Mouse (Mus musculus): ENCODE results near the gene Stab2. TPM values are rescaled to one million over a fixed set of nuclear protein-coding genes. Genes with fewer than 3 reads are reported as not detected.

The Stab2 gene
- polyA plus RNA-seq, 1 experiment from 2014 or later = 0.17 TPM

DNA sequence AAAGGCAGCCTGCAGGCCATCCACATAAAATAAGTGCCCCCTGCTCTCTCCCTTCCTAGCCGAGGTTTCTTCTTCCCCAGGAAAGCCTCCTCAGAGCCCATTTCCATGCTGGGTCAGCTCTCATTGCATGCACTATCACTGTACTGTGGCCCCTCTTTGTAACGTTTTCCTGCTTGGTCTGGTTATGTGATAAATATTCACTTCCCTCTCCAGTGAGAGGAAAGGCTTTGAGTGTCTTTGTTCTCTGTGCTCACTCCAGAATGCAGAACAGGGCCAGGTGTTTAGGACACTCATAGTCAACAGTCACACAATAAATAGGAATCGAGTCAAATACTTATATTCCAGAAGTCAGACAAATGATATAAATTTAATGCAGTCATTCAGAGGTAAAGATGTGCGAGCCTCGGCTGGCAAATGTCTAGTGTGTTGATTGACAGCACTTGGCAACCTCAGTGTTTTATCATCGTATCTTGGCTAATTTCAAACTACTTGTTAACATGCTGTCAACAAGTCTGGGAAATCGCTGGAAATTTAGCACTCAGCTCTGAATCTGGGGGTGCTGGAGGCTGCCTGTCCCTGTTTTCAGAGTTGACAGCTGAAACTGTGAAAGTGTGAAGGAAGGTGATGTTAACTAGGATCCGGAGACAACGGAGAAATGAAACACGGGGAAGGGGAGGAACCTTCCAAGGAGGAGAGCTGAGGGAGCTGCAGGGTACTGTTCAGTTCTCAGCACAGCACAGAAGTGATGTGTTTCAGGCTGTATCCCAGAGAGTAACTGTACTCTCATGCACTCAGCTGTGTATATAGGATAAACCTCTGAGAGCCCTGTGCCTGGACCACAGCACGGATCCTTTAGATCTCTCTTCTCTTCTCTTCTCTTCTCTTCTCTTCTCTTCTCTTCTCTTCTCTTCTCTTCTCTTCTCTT, 46.0 kb downstream of the Stab2 start:
- H3K36me3 ChIP-seq (ENCODE audit: control insufficient read depth, insufficient read depth, low read length) = no peaks in the 10 kb centered on the region
- H3K4me3 ChIP-seq (ENCODE audit: low read depth, low read length) = no peak overlapping the region
- TF ChIP-seq CTCF (IDR thresholded peaks at IDR 0.05; ENCODE audit: low read depth) (no peak), EP300 (optimal IDR thresholded peaks at IDR 0.05) (no peak)
- H3K9ac ChIP-seq (ENCODE audit: low read length) = no peak overlapping the region
- H3K9me3 ChIP-seq (ENCODE audit: control insufficient read depth, low read length) = no peaks in the 10 kb centered on the region
- no peak for ATAC-seq (ENCODE audit: low FRiP score, low TSS enrichment)
- H3K27ac ChIP-seq (replicated peaks) = no peak overlapping the region
- WGBS = 59% methylated on average over 11 of the region's 11 CpGs
- H3K27me3 ChIP-seq (ENCODE audit: control insufficient read depth, insufficient read depth, low read length) = no peaks in the 10 kb centered on the region
- no peak overlapping the region for H3K4me2 ChIP-seq (replicated peaks; ENCODE audit: low read depth)
- H3K4me1 ChIP-seq (replicated peaks; ENCODE audit: control insufficient read depth, insufficient read depth) = no peaks in the 10 kb centered on the region
- DNase-seq (ENCODE audit: low spot score) = no peak

GRCm38 (mm10) chr10:86955299-86955698, 52.5 kb downstream of the Stab2 start:
- no peak overlapping the region for H3K9ac ChIP-seq (ENCODE audit: low read length)
- no peaks in the 10 kb centered on the region for H3K9me3 ChIP-seq (ENCODE audit: control insufficient read depth, low read length)
- TF ChIP-seq EP300 (optimal IDR thresholded peaks at IDR 0.05) (no peak), CTCF (IDR thresholded peaks at IDR 0.05; ENCODE audit: low read depth) (no peak)
- H3K4me3 ChIP-seq (ENCODE audit: low read depth, low read length) = no peak overlapping the region
- no peaks in the 10 kb centered on the region for H3K4me1 ChIP-seq (replicated peaks; ENCODE audit: control insufficient read depth, insufficient read depth)
- WGBS = 91% methylated on average over 3 of the region's 3 CpGs
- ATAC-seq (ENCODE audit: low FRiP score, low TSS enrichment) (no peak), DNase-seq (ENCODE audit: low spot score) (no peak)
- H3K27me3 ChIP-seq (ENCODE audit: control insufficient read depth, insufficient read depth, low read length) = no peaks in the 10 kb centered on the region
- no peak overlapping the region for H3K4me2 ChIP-seq (replicated peaks; ENCODE audit: low read depth)
- H3K27ac ChIP-seq (replicated peaks) = no peak overlapping the region
- H3K36me3 ChIP-seq (ENCODE audit: control insufficient read depth, insufficient read depth, low read length) = no peaks in the 10 kb centered on the region

- no peak for DNase-seq (ENCODE audit: low spot score)
- no peaks in the 10 kb centered on the region for H3K4me1 ChIP-seq (replicated peaks; ENCODE audit: control insufficient read depth, insufficient read depth)
- H3K9me3 ChIP-seq (ENCODE audit: control insufficient read depth, low read length) = no peaks in the 10 kb centered on the region
- TF ChIP-seq EP300 (optimal IDR thresholded peaks at IDR 0.05) (no peak), CTCF (IDR thresholded peaks at IDR 0.05; ENCODE audit: low read depth) (peak; percentile 29; the same call in 1 of the 2 replicates)
- no peak for ATAC-seq (ENCODE audit: low FRiP score, low TSS enrichment)
- no peak overlapping the region for H3K4me3 ChIP-seq (ENCODE audit: low read depth, low read length)
- no peaks in the 10 kb centered on the region for H3K36me3 ChIP-seq (ENCODE audit: control insufficient read depth, insufficient read depth, low read length)
- H3K4me2 ChIP-seq (replicated peaks; ENCODE audit: low read depth) = no peak overlapping the region
- no peaks in the 10 kb centered on the region for H3K27me3 ChIP-seq (ENCODE audit: control insufficient read depth, insufficient read depth, low read length)
- no peak overlapping the region for H3K9ac ChIP-seq (ENCODE audit: low read length)
- H3K27ac ChIP-seq (replicated peaks) = no peak overlapping the region
- 52% methylated on average over 1 of the region's 1 CpGs for WGBS
These were observed 55.1 kb downstream of the Stab2 start for GRCm38 (mm10) chr10:86952696-86953095.

DNA sequence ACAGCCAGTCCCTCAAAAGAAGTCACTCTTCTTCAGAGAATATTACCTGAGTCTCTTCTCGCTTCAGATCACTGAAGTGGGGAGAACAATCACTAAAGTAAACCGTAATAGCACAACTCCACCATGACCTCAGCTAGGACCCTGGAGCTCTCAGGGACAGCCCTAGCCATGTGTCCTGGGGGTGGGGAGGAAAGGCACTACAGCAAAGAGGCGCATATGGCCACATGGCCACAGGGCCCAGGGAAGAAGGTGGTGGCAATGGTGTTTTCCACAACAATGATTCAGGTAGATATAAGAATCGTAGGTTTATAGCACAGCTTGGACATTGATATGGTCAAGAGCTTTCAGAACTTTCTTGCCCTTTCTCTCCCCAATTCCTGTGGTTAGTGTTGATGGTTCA, 57.0 kb downstream of the Stab2 start:
- DNase-seq (ENCODE audit: low spot score) (no peak), ATAC-seq (ENCODE audit: low FRiP score, low TSS enrichment) (no peak)
- Histone ChIP-seq H3K27ac (replicated peaks) (no peak overlapping the region), H3K4me1 (replicated peaks; ENCODE audit: control insufficient read depth, insufficient read depth) (no peaks in the 10 kb centered on the region), H3K4me2 (replicated peaks; ENCODE audit: low read depth) (no peak overlapping the region), H3K9me3 (ENCODE audit: control insufficient read depth, low read length) (no peaks in the 10 kb centered on the region), H3K9ac (ENCODE audit: low read length) (no peak overlapping the region), H3K36me3 (ENCODE audit: control insufficient read depth, insufficient read depth, low read length) (no peaks in the 10 kb centered on the region), H3K4me3 (ENCODE audit: low read depth, low read length) (no peak overlapping the region), H3K27me3 (ENCODE audit: control insufficient read depth, insufficient read depth, low read length) (no peaks in the 10 kb centered on the region)
- WGBS = 87% methylated on average over 4 of the region's 4 CpGs
- TF ChIP-seq EP300 (optimal IDR thresholded peaks at IDR 0.05) (no peak), CTCF (IDR thresholded peaks at IDR 0.05; ENCODE audit: low read depth) (no peak)

DNA sequence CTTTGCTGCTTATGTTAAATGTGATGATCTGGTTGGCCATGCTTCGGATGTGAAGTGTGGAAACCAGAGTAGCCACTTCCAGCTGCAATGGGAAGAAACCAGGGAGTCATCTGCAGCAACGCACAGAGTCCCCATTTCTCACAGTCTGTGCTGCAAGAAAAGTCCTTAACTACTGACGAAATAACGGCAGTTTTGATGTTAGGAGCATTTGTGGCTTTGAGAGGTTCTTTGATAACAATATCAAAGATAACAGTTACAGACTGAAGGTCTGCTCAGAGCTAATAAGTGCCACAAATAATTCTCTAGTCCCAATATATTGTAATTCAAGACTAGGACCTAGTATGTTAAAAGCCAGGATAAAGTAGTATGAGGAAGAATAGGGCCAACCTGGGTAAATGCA, 57.9 kb downstream of the Stab2 start:
- Histone ChIP-seq H3K4me2 (replicated peaks; ENCODE audit: low read depth) (no peak overlapping the region), H3K9me3 (ENCODE audit: control insufficient read depth, low read length) (no peaks in the 10 kb centered on the region), H3K9ac (ENCODE audit: low read length) (no peak overlapping the region), H3K36me3 (ENCODE audit: control insufficient read depth, insufficient read depth, low read length) (no peaks in the 10 kb centered on the region), H3K4me3 (ENCODE audit: low read depth, low read length) (no peak overlapping the region), H3K4me1 (replicated peaks; ENCODE audit: control insufficient read depth, insufficient read depth) (no peaks in the 10 kb centered on the region), H3K27me3 (ENCODE audit: control insufficient read depth, insufficient read depth, low read length) (no peaks in the 10 kb centered on the region), H3K27ac (replicated peaks) (no peak overlapping the region)
- DNase-seq (ENCODE audit: low spot score) (no peak), ATAC-seq (ENCODE audit: low FRiP score, low TSS enrichment) (no peak)
- WGBS = 82% methylated on average over 4 of the region's 4 CpGs
- TF ChIP-seq EP300 (optimal IDR thresholded peaks at IDR 0.05) (no peak), CTCF (IDR thresholded peaks at IDR 0.05; ENCODE audit: low read depth) (no peak)

GRCm38 (mm10) chr10:86947541-86947940, 60.3 kb downstream of the Stab2 start:
- TF ChIP-seq CTCF (IDR thresholded peaks at IDR 0.05; ENCODE audit: low read depth) (no peak), EP300 (optimal IDR thresholded peaks at IDR 0.05) (no peak)
- H3K36me3 ChIP-seq (ENCODE audit: control insufficient read depth, insufficient read depth, low read length) = no peaks in the 10 kb centered on the region
- DNase-seq (ENCODE audit: low spot score) (peak; percentile 51), ATAC-seq (ENCODE audit: low FRiP score, low TSS enrichment) (peak; percentile 91)
- 49% methylated on average over 2 of the region's 2 CpGs for WGBS
- H3K27ac ChIP-seq (replicated peaks) = no peak overlapping the region
- H3K9me3 ChIP-seq (ENCODE audit: control insufficient read depth, low read length) = no peaks in the 10 kb centered on the region
- H3K4me3 ChIP-seq (ENCODE audit: low read depth, low read length) = no peak overlapping the region
- no peak overlapping the region for H3K4me2 ChIP-seq (replicated peaks; ENCODE audit: low read depth)
- no peaks in the 10 kb centered on the region for H3K4me1 ChIP-seq (replicated peaks; ENCODE audit: control insufficient read depth, insufficient read depth)
- no peak overlapping the region for H3K9ac ChIP-seq (ENCODE audit: low read length)
- H3K27me3 ChIP-seq (ENCODE audit: control insufficient read depth, insufficient read depth, low read length) = no peaks in the 10 kb centered on the region
